Mouse (Mus musculus) intestine, embryonic 16.5 days (tissue): ENCODE measurements around the gene Grxcr1. TPM values are rescaled to one million over a fixed set of nuclear protein-coding genes. Genes with fewer than 3 reads are reported as not detected.

Experiments used
- ATAC-seq: fragments of 200-750 bp; cut with Nextera tagmentation; 2 replicates; pipeline ENCODE4 v1.8.0; 2017; ENCODE audit warnings: moderate TSS enrichment, moderate library complexity
- H3K27ac ChIP-seq: fragments of 300-500 bp; sonication (generic); 2 replicates; pipeline ENCODE4 v1.5.1; 2014; ENCODE audit warnings: mild to moderate bottlenecking, low read length
- H3K27me3 ChIP-seq: fragments of 300-500 bp; sonication (generic); replicated peaks from 2 replicates; pipeline ENCODE4 v1.6.1; 2014; ENCODE audit warnings: low read length, control low read depth, mixed read lengths; ENCODE audit not compliant: control insufficient read depth, insufficient read depth
- H3K36me3 ChIP-seq: fragments of 300-500 bp; sonication (generic); 2 replicates; pipeline ENCODE4 v1.6.1; 2014; ENCODE audit warnings: low read length, control low read depth; ENCODE audit not compliant: control insufficient read depth, insufficient read depth
- H3K4me1 ChIP-seq: fragments of 300-500 bp; sonication (generic); 2 replicates; pipeline ENCODE4 v1.6.1; 2014; ENCODE audit warnings: low read length, control low read depth, mixed read lengths; ENCODE audit not compliant: control insufficient read depth, insufficient read depth
- H3K4me2 ChIP-seq: fragments of 300-500 bp; sonication (generic); 2 replicates; pipeline ENCODE4 v1.6.1; 2014; ENCODE audit warnings: low read depth, low read length, control low read depth
- H3K4me3 ChIP-seq: fragments of 300-500 bp; sonication (generic); 2 replicates; pipeline ENCODE4 v1.5.1; 2014; ENCODE audit warnings: mild to moderate bottlenecking, low read length
- H3K9ac ChIP-seq: fragments of 300-500 bp; sonication (generic); 2 replicates; pipeline ENCODE4 v1.6.1; 2014; ENCODE audit warnings: low read depth, low read length
- H3K9me3 ChIP-seq: fragments of 300-500 bp; sonication (generic); 2 replicates; pipeline ENCODE4 v1.6.1; 2016; ENCODE audit warnings: low read length, control low read depth; ENCODE audit not compliant: control insufficient read depth
- WGBS: fragments of 180-500 bp; shearing (Covaris S2); extraction: QIAGEN DNeasy Blood & Tissue Kit; methylation state at CpG from one replicate; pipeline ENCODE4 v1.1.7; 2014; 5-methylcytosine and 5-hydroxymethylcytosine counted together
- polyA plus RNA-seq: library from polyadenylated mRNA; unstranded; fragments of >200 nt; fragmentation: Nextera tagmentation; extraction: Ambion mirVana; gene quantifications from 2 replicates; pipeline ENCODE4 v1.2.1, GENCODE M21; 2015

Grxcr1 gene
- polyA plus RNA-seq, 1 experiment from 2014 or later: not detected

GRCm38 (mm10) chr5:68070308-68070707 is 38.7 kb downstream of the Grxcr1 start:
- no peak overlapping the region for H3K9ac ChIP-seq
- no peaks in the 10 kb centered on the region for H3K27me3 ChIP-seq
- H3K4me1 ChIP-seq: no peaks in the 10 kb centered on the region
- ATAC-seq: no peak
- no peak overlapping the region for H3K4me3 ChIP-seq
- H3K27ac ChIP-seq: no peak overlapping the region
- no peaks in the 10 kb centered on the region for H3K36me3 ChIP-seq
- no peak overlapping the region for H3K4me2 ChIP-seq
- no peaks in the 10 kb centered on the region for H3K9me3 ChIP-seq
- 84% methylated on average over 3 of the region's 3 CpGs for WGBS

GRCm38 (mm10) chr5:68071857-68072256 is 40.2 kb downstream of the Grxcr1 start:
- H3K9ac ChIP-seq: no peak overlapping the region
- no peak overlapping the region for H3K27ac ChIP-seq
- H3K27me3 ChIP-seq: no peaks in the 10 kb centered on the region
- H3K36me3 ChIP-seq: no peaks in the 10 kb centered on the region
- no peak for ATAC-seq
- H3K4me2 ChIP-seq: no peak overlapping the region
- no peaks in the 10 kb centered on the region for H3K9me3 ChIP-seq
- WGBS: 86% methylated on average over 4 of the region's 4 CpGs
- no peaks in the 10 kb centered on the region for H3K4me1 ChIP-seq
- H3K4me3 ChIP-seq: no peak overlapping the region

- no peak overlapping the region for H3K27ac ChIP-seq
- no peak for ATAC-seq
These were observed 55.0 kb downstream of the Grxcr1 start for GRCm38 (mm10) chr5:68086535-68087098.

GRCm38 (mm10) chr5:68087174-68087573 is 55.5 kb downstream of the Grxcr1 start:
- Histone ChIP-seq H3K27ac (no peak overlapping the region), H3K9ac (no peak overlapping the region), H3K4me1 (no peaks in the 10 kb centered on the region), H3K27me3 (no peaks in the 10 kb centered on the region), H3K4me2 (no peak overlapping the region), H3K36me3 (no peaks in the 10 kb centered on the region), H3K9me3 (no peaks in the 10 kb centered on the region), H3K4me3 (no peak overlapping the region)
- 73% methylated on average over 3 of the region's 3 CpGs for WGBS
- no peak for ATAC-seq

More at GRCm38 (mm10) chr5:68086535-68087098, 55.0 kb downstream of the Grxcr1 start:
- Histone ChIP-seq H3K27me3 (no peaks in the 10 kb centered on the region), H3K9ac (no peak overlapping the region), H3K4me2 (no peak overlapping the region), H3K9me3 (no peaks in the 10 kb centered on the region), H3K36me3 (no peaks in the 10 kb centered on the region), H3K4me1 (no peaks in the 10 kb centered on the region), H3K4me3 (no peak overlapping the region)
- WGBS: 74% methylated on average over 7 of the region's 7 CpGs

- H3K27me3 ChIP-seq: no peaks in the 10 kb centered on the region
- ATAC-seq: no peak
- H3K9ac ChIP-seq: no peak overlapping the region
- no peak overlapping the region for H3K4me2 ChIP-seq
- 65% methylated on average over 2 of the region's 2 CpGs for WGBS
- H3K4me3 ChIP-seq: no peak overlapping the region
- H3K4me1 ChIP-seq: no peaks in the 10 kb centered on the region
- no peak overlapping the region for H3K27ac ChIP-seq
- H3K36me3 ChIP-seq: no peaks in the 10 kb centered on the region
- no peaks in the 10 kb centered on the region for H3K9me3 ChIP-seq
These were observed 61.5 kb downstream of the Grxcr1 start for GRCm38 (mm10) chr5:68093085-68093484.

GRCm38 (mm10) chr5:68097665-68098624 is 66.3 kb downstream of the Grxcr1 start:
- no peak overlapping the region for H3K9ac ChIP-seq
- H3K4me3 ChIP-seq: no peak overlapping the region
- no peaks in the 10 kb centered on the region for H3K36me3 ChIP-seq
- ATAC-seq: no peak
- H3K4me2 ChIP-seq: no peak overlapping the region
- H3K27me3 ChIP-seq: no peaks in the 10 kb centered on the region
- no peak overlapping the region for H3K27ac ChIP-seq
- no peaks in the 10 kb centered on the region for H3K9me3 ChIP-seq
- 83% methylated on average over 5 of the region's 5 CpGs for WGBS
- no peaks in the 10 kb centered on the region for H3K4me1 ChIP-seq

GRCm38 (mm10) chr5:68112430-68113036 is 80.9 kb downstream of the Grxcr1 start:
- Histone ChIP-seq H3K36me3 (no peaks in the 10 kb centered on the region), H3K4me2 (no peak overlapping the region), H3K4me1 (no peaks in the 10 kb centered on the region), H3K27me3 (no peaks in the 10 kb centered on the region), H3K9ac (no peak overlapping the region), H3K27ac (no peak overlapping the region), H3K4me3 (no peak overlapping the region), H3K9me3 (no peaks in the 10 kb centered on the region)
- no peak for ATAC-seq
- WGBS: 61% methylated on average over 6 of the region's 6 CpGs

- no peaks in the 10 kb centered on the region for H3K9me3 ChIP-seq
- H3K27me3 ChIP-seq: no peaks in the 10 kb centered on the region
- H3K4me1 ChIP-seq: no peaks in the 10 kb centered on the region
- H3K4me2 ChIP-seq: no peak overlapping the region
- no peaks in the 10 kb centered on the region for H3K36me3 ChIP-seq
- no peak for ATAC-seq
- WGBS: 38% methylated on average over 2 of the region's 2 CpGs
- H3K9ac ChIP-seq: no peak overlapping the region
- no peak overlapping the region for H3K4me3 ChIP-seq
- no peak overlapping the region for H3K27ac ChIP-seq
These were observed 89.2 kb downstream of the Grxcr1 start for GRCm38 (mm10) chr5:68120880-68121279.

GRCm38 (mm10) chr5:68122883-68123282 is 91.2 kb downstream of the Grxcr1 start:
- no peaks in the 10 kb centered on the region for H3K4me1 ChIP-seq
- no peaks in the 10 kb centered on the region for H3K9me3 ChIP-seq
- H3K9ac ChIP-seq: no peak overlapping the region
- H3K27me3 ChIP-seq: no peaks in the 10 kb centered on the region
- H3K4me2 ChIP-seq: no peak overlapping the region
- no peak overlapping the region for H3K4me3 ChIP-seq
- WGBS: 72% methylated on average over 3 of the region's 3 CpGs
- ATAC-seq: no peak
- no peak overlapping the region for H3K27ac ChIP-seq
- H3K36me3 ChIP-seq: no peaks in the 10 kb centered on the region
